ENCODE assay signal across 10 mouse cellular contexts in the genomic region with DNA sequence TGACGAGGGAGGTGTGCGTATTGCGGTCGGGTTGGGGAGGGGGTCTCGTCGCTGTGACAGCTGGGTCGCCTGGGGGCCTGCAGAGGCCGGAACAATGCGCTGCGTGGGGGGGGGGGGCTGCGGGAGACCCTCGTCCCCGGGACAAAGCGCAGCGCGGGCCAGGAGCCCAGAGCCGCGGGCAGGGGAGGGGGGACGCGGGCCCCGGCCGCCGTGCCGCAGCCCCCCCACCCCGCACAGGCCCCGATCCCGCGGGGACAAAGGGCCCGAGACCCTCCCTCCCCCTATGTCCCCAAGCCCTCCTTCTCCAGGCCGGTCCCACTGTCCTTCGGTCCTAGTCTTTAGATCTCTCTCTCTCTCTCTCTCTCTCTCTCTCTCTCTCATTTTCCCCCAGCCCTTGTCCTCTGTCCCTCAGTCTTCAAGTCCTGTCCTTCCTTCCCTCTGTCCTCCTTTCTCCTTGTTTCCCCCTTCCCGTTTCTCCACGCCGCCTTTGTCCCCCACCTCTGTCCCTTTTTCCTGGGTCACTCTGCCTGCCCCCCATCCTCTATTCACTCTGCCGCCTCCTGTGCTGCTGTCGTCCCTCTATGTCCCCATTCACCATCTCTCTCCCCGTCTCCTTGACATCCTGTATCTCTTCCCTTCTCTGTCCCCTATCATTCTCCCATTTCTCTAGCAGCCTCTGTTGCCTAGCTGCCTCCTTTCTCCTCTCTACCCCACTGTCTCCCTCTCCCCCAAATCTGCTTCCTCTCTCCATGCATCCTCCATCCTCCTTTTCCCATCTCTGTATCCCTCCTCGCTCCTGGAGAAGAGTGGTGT. TPM values are rescaled to one million over a fixed set of nuclear protein-coding genes. Genes with fewer than 3 reads are reported as not detected.
DNase-seq lines count a peak whose midpoint lies in the region; ATAC-seq and TF ChIP-seq lines count a peak whose summit lies in the region.
"Had no signal": no experiment of that assay in that cellular context is flagged by ENCODE, and none has a peak within 500 bp of the region (broad histone marks: within the 10 kb centered on the region; RNA-seq: fewer than 3 reads in every experiment).

No protein-coding gene starts in this region.

- peak overlapping the region; percentile 62 for H3K4me3 ChIP-seq in heart, postnatal 0 days (ENCODE audit: low read depth, low read length)
- H3K4me3 ChIP-seq in brown adipose tissue, adult 24 weeks (ENCODE audit: insufficient read depth, low read depth, low read length), result 0 out of 2 replicates have a peak overlapping the region, but pooled peaks have one; percentile 12
- H3K4me3 ChIP-seq in hindbrain, embryonic 14.5 days (replicated peaks; ENCODE audit: low read length), result peak overlapping the region; percentile 84
- peak overlapping the region; percentile 78 for H3K4me3 ChIP-seq in midbrain, embryonic 15.5 days

- no peak for TF ChIP-seq CTCF in heart, postnatal 0 days (IDR thresholded peaks at IDR 0.05; ENCODE audit: low read depth)

- H3K36me3 ChIP-seq in heart, postnatal 0 days (replicated peaks; ENCODE audit: control insufficient read depth, insufficient read depth, low read length), result no peaks in the 10 kb centered on the region
- H3K36me3 ChIP-seq in hindbrain, embryonic 14.5 days (replicated peaks; ENCODE audit: control insufficient read depth, insufficient read depth), result no peaks in the 10 kb centered on the region
- H3K36me3 ChIP-seq in midbrain, embryonic 15.5 days (replicated peaks), result no peaks in the 10 kb centered on the region

- peak overlapping the region; percentile 64 for H3K9ac ChIP-seq in heart, postnatal 0 days (replicated peaks; ENCODE audit: low read depth, low read length)
- H3K9ac ChIP-seq in hindbrain, embryonic 14.5 days, result peak overlapping the region; percentile 93
- peak overlapping the region; percentile 89 for H3K9ac ChIP-seq in midbrain, embryonic 15.5 days

- no peak for DNase-seq in heart, postnatal 0 days (ENCODE audit: low spot score)
- DNase-seq in heart, adult 9 months (ENCODE audit: low spot score in 2 of 2), result no peak
- no peak for DNase-seq in hindbrain, embryonic 14.5 days (ENCODE audit: low spot score)
- no peak for DNase-seq in urinary bladder, adult 18-20 months (ENCODE audit: low spot score in 2 of 2)
- DNase-seq in layer of hippocampus, postnatal 10 days (ENCODE audit: low spot score in 2 of 2), result no peak

- TF ChIP-seq EP300 in heart, postnatal 0 days (IDR thresholded peaks at IDR 0.05; ENCODE audit: low read depth), result no peak

- H3K4me1 ChIP-seq in heart, postnatal 0 days (ENCODE audit: control insufficient read depth, insufficient read depth), result peaks cover 6% of the 10 kb centered on the region; the same call in 1 of the 2 replicates
- H3K4me1 ChIP-seq in brown adipose tissue, adult 24 weeks (ENCODE audit: control insufficient read depth, insufficient read depth, insufficient read length, low read length), result peaks cover 3% of the 10 kb centered on the region; the same call in 1 of the 2 replicates
- peaks cover 62% of the 10 kb centered on the region for H3K4me1 ChIP-seq in hindbrain, embryonic 14.5 days (replicated peaks; ENCODE audit: control insufficient read depth, insufficient read depth, low read length)
- H3K4me1 ChIP-seq in midbrain, embryonic 15.5 days, result peaks cover 66% of the 10 kb centered on the region

- H3K4me2 ChIP-seq in heart, postnatal 0 days (ENCODE audit: low read depth, low read length), result peak overlapping the region; percentile 88
- peak overlapping the region; percentile 76 for H3K4me2 ChIP-seq in hindbrain, embryonic 14.5 days (replicated peaks)
- peak overlapping the region; percentile 72 for H3K4me2 ChIP-seq in midbrain, embryonic 15.5 days

- peaks cover 35% of the 10 kb centered on the region for H3K27me3 ChIP-seq in heart, postnatal 0 days (ENCODE audit: control insufficient read depth, insufficient read depth, low read length)
- H3K27me3 ChIP-seq in hindbrain, embryonic 14.5 days (ENCODE audit: control insufficient read depth, insufficient read depth, low read length), result no peaks in the 10 kb centered on the region
- H3K27me3 ChIP-seq in midbrain, embryonic 15.5 days (replicated peaks), result no peaks in the 10 kb centered on the region
- H3K27me3 ChIP-seq: Patski had no signal

- H3K9me3 ChIP-seq in heart, postnatal 0 days (replicated peaks; ENCODE audit: control insufficient read depth, low read length), result no peaks in the 10 kb centered on the region
- H3K9me3 ChIP-seq in hindbrain, embryonic 14.5 days (ENCODE audit: control insufficient read depth, low read length), result no peaks in the 10 kb centered on the region
- no peaks in the 10 kb centered on the region for H3K9me3 ChIP-seq in midbrain, embryonic 15.5 days

- whole genome bisulfite sequencing in heart, postnatal 0 days, result 3% methylated on average over 22 of the region's 38 CpGs
- under 1% methylated on average over 15 of the region's 38 CpGs for WGBS in hindbrain, embryonic 14.5 days
- WGBS in midbrain, embryonic 15.5 days, result 1% methylated on average over 23 of the region's 38 CpGs

- no peak for ATAC-seq in heart, postnatal 0 days (ENCODE audit: insufficient read depth, low read depth)
- ATAC-seq in hindbrain, embryonic 14.5 days (ENCODE audit: low FRiP score), result peak; percentile 48
- peak; percentile 10 for ATAC-seq in midbrain, embryonic 15.5 days (replicated peaks)
- no peak for ATAC-seq in CD4-positive, CD25-positive, alpha-beta regulatory T cell, adult 4 months

- no peak overlapping the region for H3K27ac ChIP-seq in heart, postnatal 0 days (ENCODE audit: low read depth)
- no peak overlapping the region for H3K27ac ChIP-seq in brown adipose tissue, adult 24 weeks (replicated peaks; ENCODE audit: low read depth, low read length)
- peak overlapping the region; percentile 86 for H3K27ac ChIP-seq in hindbrain, embryonic 14.5 days
- peak overlapping the region; percentile 86 for H3K27ac ChIP-seq in midbrain, embryonic 15.5 days

RNA-seq across cellular contexts. Expression of a gene that starts 0.6 kb away (rescaled TPM):
- 14.3 and 30.5 TPM in 2 replicates for total RNA-seq in heart, postnatal 0 days (2014; rRNA removed; ENCODE audit: low replicate concordance)
- polyA plus RNA-seq in heart, postnatal 0 days (2015; fragmentation: Nextera tagmentation; extraction: Ambion mirVana), result 4.1 and 4.2 TPM in 2 replicates
- polyA plus RNA-seq in brown adipose tissue, adult 24 weeks (2012; ENCODE audit: insufficient read depth, insufficient read length, missing spikeins), result 3.1 and 3.5 TPM in 2 replicates
- 22.7 and 28.3 TPM in 2 replicates for polyA plus RNA-seq in hindbrain, embryonic 14.5 days (2014; fragmentation: Nextera tagmentation; extraction: Ambion mirVana)
- polyA plus RNA-seq in midbrain, embryonic 15.5 days (2015; fragmentation: Nextera tagmentation; extraction: Ambion mirVana), result 79.2 and 81.1 TPM in 2 replicates
- total RNA-seq in layer of hippocampus, postnatal 10 days (2021), result 100 to 1,000 TPM; 269 to 279 TPM
- polyA plus RNA-seq in CD4-positive, CD25-positive, alpha-beta regulatory T cell, adult 4 months (2017; shearing (Covaris generic)), result not detected

RNA-seq across cellular contexts. Expression of a gene that starts 20.1 kb away (rescaled TPM):
- 13.1 and 16.0 TPM in 2 replicates for total RNA-seq in heart, postnatal 0 days (2014; rRNA removed; ENCODE audit: low replicate concordance)
- polyA plus RNA-seq in heart, postnatal 0 days (2015; fragmentation: Nextera tagmentation; extraction: Ambion mirVana), result 6.1 and 6.5 TPM in 2 replicates
- 3.0 TPM in 1 of 2 replicates, not detected in the other for polyA plus RNA-seq in brown adipose tissue, adult 24 weeks (2012; ENCODE audit: insufficient read depth, insufficient read length, missing spikeins)
- polyA plus RNA-seq in hindbrain, embryonic 14.5 days (2014; fragmentation: Nextera tagmentation; extraction: Ambion mirVana), result 1.6 and 1.9 TPM in 2 replicates
- 1.6 and 1.9 TPM in 2 replicates for polyA plus RNA-seq in midbrain, embryonic 15.5 days (2015; fragmentation: Nextera tagmentation; extraction: Ambion mirVana)
- 1 to 10 TPM; 1.3 to 2.3 TPM for total RNA-seq in layer of hippocampus, postnatal 10 days (2021)
- 1 to 10 TPM in 1 of 2 experiments, under 1 TPM in 1; 0.66 to 5.8 TPM for polyA plus RNA-seq in CD4-positive, CD25-positive, alpha-beta regulatory T cell, adult 4 months (2017; shearing (Covaris generic))

RNA-seq across cellular contexts. Expression of a gene that starts 24.4 kb away (rescaled TPM):
- total RNA-seq in heart, postnatal 0 days (2014; rRNA removed; ENCODE audit: low replicate concordance), result 24.8 and 36.3 TPM in 2 replicates
- 39.1 and 39.3 TPM in 2 replicates for polyA plus RNA-seq in heart, postnatal 0 days (2015; fragmentation: Nextera tagmentation; extraction: Ambion mirVana)
- polyA plus RNA-seq in brown adipose tissue, adult 24 weeks (2012; ENCODE audit: insufficient read depth, insufficient read length, missing spikeins), result 3.0 and 4.7 TPM in 2 replicates
- polyA plus RNA-seq in hindbrain, embryonic 14.5 days (2014; fragmentation: Nextera tagmentation; extraction: Ambion mirVana), result 181 and 201 TPM in 2 replicates
- polyA plus RNA-seq in midbrain, embryonic 15.5 days (2015; fragmentation: Nextera tagmentation; extraction: Ambion mirVana), result 336 and 344 TPM in 2 replicates
- total RNA-seq in layer of hippocampus, postnatal 10 days (2021), result 10 to 100 TPM; 61.3 to 64.6 TPM
- polyA plus RNA-seq in CD4-positive, CD25-positive, alpha-beta regulatory T cell, adult 4 months (2017; shearing (Covaris generic)), result under 1 TPM in 1 of 2 experiments, not detected in 1; 0.56 TPM

RNA-seq across cellular contexts. Expression of a gene that starts 29.8 kb away (rescaled TPM):
- not detected in 2 replicates for total RNA-seq in heart, postnatal 0 days (2014; rRNA removed; ENCODE audit: low replicate concordance)
- 0.10 and 0.19 TPM in 2 replicates for polyA plus RNA-seq in heart, postnatal 0 days (2015; fragmentation: Nextera tagmentation; extraction: Ambion mirVana)
- polyA plus RNA-seq in brown adipose tissue, adult 24 weeks (2012; ENCODE audit: insufficient read depth, insufficient read length, missing spikeins), result not detected in 2 replicates
- 0.65 and 0.98 TPM in 2 replicates for polyA plus RNA-seq in hindbrain, embryonic 14.5 days (2014; fragmentation: Nextera tagmentation; extraction: Ambion mirVana)
- polyA plus RNA-seq in midbrain, embryonic 15.5 days (2015; fragmentation: Nextera tagmentation; extraction: Ambion mirVana), result 2.1 and 2.2 TPM in 2 replicates
- total RNA-seq in layer of hippocampus, postnatal 10 days (2021), result not detected
- not detected for polyA plus RNA-seq in CD4-positive, CD25-positive, alpha-beta regulatory T cell, adult 4 months (2017; shearing (Covaris generic))
- total RNA-seq: gastrocnemius, postnatal 14 days had no signal

RNA-seq across cellular contexts. Expression of a gene that starts 30.3 kb away (rescaled TPM):
- not detected in 2 replicates for total RNA-seq in heart, postnatal 0 days (2014; rRNA removed; ENCODE audit: low replicate concordance)
- not detected in 2 replicates for polyA plus RNA-seq in heart, postnatal 0 days (2015; fragmentation: Nextera tagmentation; extraction: Ambion mirVana)
- polyA plus RNA-seq in brown adipose tissue, adult 24 weeks (2012; ENCODE audit: insufficient read depth, insufficient read length, missing spikeins), result not detected in 2 replicates
- not detected in 2 replicates for polyA plus RNA-seq in hindbrain, embryonic 14.5 days (2014; fragmentation: Nextera tagmentation; extraction: Ambion mirVana)
- polyA plus RNA-seq in midbrain, embryonic 15.5 days (2015; fragmentation: Nextera tagmentation; extraction: Ambion mirVana), result not detected in 2 replicates
- not detected for total RNA-seq in layer of hippocampus, postnatal 10 days (2021)
- polyA plus RNA-seq in CD4-positive, CD25-positive, alpha-beta regulatory T cell, adult 4 months (2017; shearing (Covaris generic)), result under 1 TPM; 0.35 to 0.56 TPM
- polyA plus RNA-seq: Patski had no signal

Comparison
In these comparisons a context has a peak if more than half of its experiments do, and no peak if none do; other contexts are left out.
1. ATAC-seq: peak in hindbrain, embryonic 14.5 days (single experiment) and midbrain, embryonic 15.5 days (single experiment); none in heart, postnatal 0 days (single experiment) and CD4-positive, CD25-positive, alpha-beta regulatory T cell, adult 4 months (single experiment).
2. H3K27ac ChIP-seq: peak in hindbrain, embryonic 14.5 days (single experiment) and midbrain, embryonic 15.5 days (single experiment); none in heart, postnatal 0 days (single experiment) and brown adipose tissue, adult 24 weeks (single experiment).
3. H3K4me3 ChIP-seq: peak in every context shown above with its lines; median percentile 84 in hindbrain, embryonic 14.5 days; 78 in midbrain, embryonic 15.5 days; 62 in heart, postnatal 0 days; 12 in brown adipose tissue, adult 24 weeks.
4. Peak in every context shown above with its lines, with median percentiles within 50 percentile points of each other: H3K4me2 ChIP-seq and H3K9ac ChIP-seq.